ENCODE assay signal across 9 mouse cellular contexts in genomic region chr1:10837180-10837579, GRCm38 (mm10).
DNase-seq lines count a peak whose midpoint lies in the region; ATAC-seq lines count a peak whose summit lies in the region.
"Had no signal": no experiment of that assay in that cellular context is flagged by ENCODE, and none has a peak within 500 bp of the region (broad histone marks: within the 10 kb centered on the region; RNA-seq: fewer than 3 reads in every experiment).

No protein-coding gene starts in this region.

- peak; percentile 80; the same call in 1 of the 2 replicates for ATAC-seq in frontal cortex, adult (ENCODE audit: low TSS enrichment)
- ATAC-seq in megakaryocyte, adult 5-6 weeks (ENCODE audit: poor library complexity, severe bottlenecking) = no peak

- no peak for DNase-seq in frontal cortex, postnatal 14 days (ENCODE audit: low spot score in 2 of 2)
- DNase-seq in layer of hippocampus, adult 11-12 months (ENCODE audit: low spot score) = peak; percentile 16
- no peak for DNase-seq in layer of hippocampus, adult 9-11 months
- peak; percentile 52 for DNase-seq in NIH3T3 (ENCODE audit: low read depth)
- peak; percentile 14 for DNase-seq in lung, postnatal 14 days
- DNase-seq in thymus, postnatal 10 days (ENCODE audit: low spot score in 2 of 2) = no peak
- DNase-seq: adrenal gland, postnatal 36 days had no signal

Comparison
In these comparisons a context has a peak if more than half of its experiments do, and no peak if none do; other contexts are left out.
1. DNase-seq: peak in layer of hippocampus, adult 11-12 months (single experiment), NIH3T3 (single experiment) and lung, postnatal 14 days (single experiment); none in frontal cortex, postnatal 14 days (0 of 2), layer of hippocampus, adult 9-11 months (single experiment) and thymus, postnatal 10 days (0 of 2).